Mouse (Mus musculus) spleen, postnatal 4 days (tissue): Measurements from ENCODE around the gene Pole.

ENCODE experiments used
- DNase-seq, 2 experiments: peaks; one replicate each; pipeline ENCODE4 v3.0.0; 2022; ENCODE audit warnings: low spot score in 2 of 2

Pole gene

DNA sequence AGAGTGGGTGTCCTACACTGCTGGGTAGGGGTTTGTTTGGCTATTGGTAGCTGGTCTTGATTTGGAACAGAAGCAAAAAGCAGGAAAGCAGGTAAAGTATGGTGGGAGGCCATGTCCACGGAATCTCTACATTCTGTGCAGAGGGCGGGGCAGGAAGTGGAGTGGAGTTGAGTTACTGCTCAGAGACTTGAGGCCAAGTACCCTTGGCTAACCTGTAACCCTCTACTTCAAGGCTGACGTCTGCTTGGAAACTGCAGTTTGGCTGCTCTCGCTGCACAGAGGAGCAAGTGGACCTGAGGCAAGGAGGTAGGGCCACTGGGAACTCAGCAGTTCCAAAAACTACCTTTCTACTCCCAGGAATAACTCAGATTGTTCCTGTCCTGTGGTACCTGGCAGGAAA lies 58.4 kb downstream of the Pole start, which contains the start of gene Lrcol1:
Gene Lrcol1 (plus strand): TSS at position 207 of the 400 bp plus-strand sequence.
- no peak for DNase-seq

DNA sequence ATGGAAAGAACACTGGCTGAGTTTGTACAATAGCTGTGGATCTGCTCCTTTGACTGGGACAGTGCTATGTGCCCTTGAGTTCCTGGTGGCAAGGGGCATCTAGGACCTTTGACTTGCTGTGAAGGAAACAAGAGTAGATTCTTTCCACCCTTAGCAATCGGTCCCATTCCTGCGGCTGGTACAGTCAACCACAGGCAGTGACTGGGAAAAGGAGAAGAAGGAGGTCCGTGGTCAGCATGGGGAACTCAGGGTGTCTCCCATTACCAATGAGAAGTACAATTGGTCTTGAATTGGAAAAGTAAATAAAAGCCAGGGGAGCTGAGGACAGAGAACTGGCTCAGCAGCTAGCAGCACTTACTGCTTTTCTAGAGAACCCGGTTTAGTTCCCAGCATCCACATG lies 59.4 kb downstream of the Pole start:
- DNase-seq, result no peak

DNA sequence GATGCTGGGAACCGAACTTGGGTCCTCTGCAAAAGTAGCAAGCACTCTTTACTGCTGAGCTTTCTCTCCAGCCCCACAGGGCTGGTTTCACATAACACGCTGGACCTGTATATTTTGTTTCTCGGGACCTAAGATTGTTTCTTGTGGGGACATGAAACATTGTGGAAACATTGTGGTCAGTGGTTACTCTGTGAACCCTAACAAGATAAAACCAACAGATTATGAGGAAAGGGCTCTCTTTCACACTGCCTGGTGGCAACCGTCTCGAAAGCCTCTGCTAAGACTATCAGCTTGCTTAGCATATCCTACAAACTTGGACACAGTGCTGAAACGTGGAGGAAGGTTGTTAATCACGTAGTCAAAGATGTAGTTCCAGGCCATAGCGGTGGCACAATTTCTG lies 60.9 kb downstream of the Pole start:
- no peak for DNase-seq

DNA sequence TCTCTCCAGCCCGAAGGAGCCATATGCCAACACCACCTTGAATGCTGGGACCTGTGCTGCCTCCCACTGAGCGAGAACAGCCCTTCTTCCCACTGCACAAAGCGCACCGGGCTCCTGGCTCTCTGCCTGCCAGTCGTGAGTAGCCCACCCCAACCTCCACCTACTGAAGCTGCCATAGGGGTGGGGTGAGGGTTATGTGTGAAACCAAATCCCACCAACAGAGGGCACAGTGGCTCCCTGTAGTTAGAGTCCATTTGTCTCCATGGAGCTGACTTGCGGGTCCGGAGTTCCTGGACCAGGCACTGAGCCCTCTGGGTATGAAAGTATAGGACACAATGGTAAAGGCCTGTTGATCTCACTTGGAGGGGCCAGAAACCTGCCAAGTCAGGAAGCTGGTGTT lies 68.6 kb downstream of the Pole start:
- peak in 1 of 2 experiments; percentile 26 for DNase-seq

DNA sequence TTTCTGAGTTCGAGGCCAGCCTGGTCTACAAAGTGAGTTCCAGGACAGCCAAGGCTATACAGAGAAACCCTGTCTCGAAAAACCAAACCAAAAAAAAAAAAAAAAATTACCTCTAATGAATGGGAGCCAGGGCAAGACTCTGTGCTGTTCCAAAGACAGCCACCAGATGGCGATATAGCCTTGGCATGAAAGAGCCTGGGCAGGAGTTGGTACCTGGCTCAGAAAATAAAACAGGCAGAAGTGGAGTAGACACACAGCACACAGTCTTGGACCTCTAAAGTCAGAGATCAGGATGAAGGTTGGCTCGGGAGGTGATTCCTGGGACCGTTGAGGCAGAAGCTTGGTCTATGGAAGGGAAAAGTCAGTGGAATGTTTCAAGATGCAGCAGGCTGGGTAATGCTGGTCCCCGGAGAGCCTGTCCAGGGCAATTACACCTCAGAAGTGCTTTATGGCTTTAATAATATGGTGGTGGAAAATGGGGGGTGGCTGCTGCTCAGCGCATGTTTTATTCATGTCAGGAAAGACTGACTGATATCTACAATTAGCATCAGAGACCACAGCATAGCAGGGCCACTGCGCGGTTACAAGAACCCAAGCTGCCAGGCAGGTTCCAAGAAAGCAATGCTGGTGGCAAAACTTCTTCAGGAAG lies 71.5 kb downstream of the Pole start:
- peak; percentile 74 to 91 for DNase-seq

DNA sequence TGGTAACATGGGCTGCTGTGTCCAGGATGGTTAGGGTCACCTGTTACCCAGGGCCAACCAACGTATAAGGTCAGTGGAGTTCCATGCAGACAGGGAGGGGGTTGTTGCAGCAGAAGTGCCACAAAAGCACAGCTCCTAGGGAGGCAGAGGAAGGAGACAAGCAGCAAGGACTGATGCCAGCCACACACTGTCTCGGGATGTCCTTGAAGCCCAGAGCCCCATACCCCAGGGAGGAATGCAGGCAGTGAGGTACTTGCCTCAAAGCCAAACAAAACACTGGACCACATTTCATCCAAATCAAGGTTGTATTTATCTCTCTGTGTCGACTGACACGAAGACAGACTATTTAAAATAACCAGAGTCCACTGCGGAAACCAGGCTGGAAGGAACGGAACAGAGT lies 75.4 kb downstream of the Pole start:
- no peak for DNase-seq

DNA sequence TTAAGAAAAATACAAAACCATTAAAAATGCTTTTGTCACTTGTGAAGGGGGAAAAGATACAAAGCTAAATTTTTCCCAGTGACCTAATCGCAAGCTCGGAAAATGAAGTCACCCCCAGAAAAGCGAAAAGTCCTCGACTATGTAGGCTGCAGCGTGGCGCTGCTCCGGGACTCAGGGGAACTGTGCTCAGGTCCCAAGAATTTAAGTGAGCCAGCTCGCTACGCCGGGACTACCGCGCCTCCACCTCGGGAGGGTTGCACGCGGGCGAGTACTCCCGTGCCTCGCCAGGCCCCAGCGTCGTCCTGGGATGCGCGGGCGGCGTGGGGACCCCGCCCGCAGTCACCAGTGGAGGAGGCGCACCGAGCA lies 76.7 kb downstream of the Pole start:
- DNase-seq, result no peak

DNA sequence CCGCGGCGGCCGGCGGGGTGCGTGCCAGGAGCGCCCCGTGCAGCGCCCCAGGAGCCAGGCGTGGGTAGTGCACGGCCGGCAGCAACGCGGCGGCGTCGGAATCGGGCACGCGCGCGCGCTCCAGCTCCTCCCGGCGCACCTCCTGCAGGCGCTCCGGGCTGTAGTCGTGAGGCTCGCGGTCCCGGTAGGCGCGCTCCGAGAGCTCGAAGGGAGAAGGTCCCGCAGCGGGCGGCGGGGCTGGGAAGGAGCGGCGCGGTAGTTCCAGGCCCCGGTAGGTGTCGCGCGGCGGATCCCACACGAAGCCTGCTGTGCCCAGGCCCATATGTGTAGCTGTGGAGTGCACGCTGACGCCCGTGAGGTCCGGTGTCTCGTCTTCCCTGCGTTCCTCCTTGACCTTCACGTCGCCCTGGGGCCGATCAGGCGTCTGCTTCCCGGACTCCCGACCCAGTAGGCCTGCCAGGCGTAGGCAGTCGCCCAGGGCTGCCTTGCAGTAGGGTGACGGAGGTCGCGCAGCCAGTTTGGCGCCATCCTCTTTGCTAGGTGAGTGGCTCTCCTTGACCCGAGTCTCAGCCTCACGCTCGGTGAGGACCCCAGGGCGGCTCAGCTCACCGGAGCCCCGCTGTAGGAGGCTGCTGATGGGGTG lies 77.2 kb downstream of the Pole start:
- DNase-seq, result peak; percentile 62 to 87

DNA sequence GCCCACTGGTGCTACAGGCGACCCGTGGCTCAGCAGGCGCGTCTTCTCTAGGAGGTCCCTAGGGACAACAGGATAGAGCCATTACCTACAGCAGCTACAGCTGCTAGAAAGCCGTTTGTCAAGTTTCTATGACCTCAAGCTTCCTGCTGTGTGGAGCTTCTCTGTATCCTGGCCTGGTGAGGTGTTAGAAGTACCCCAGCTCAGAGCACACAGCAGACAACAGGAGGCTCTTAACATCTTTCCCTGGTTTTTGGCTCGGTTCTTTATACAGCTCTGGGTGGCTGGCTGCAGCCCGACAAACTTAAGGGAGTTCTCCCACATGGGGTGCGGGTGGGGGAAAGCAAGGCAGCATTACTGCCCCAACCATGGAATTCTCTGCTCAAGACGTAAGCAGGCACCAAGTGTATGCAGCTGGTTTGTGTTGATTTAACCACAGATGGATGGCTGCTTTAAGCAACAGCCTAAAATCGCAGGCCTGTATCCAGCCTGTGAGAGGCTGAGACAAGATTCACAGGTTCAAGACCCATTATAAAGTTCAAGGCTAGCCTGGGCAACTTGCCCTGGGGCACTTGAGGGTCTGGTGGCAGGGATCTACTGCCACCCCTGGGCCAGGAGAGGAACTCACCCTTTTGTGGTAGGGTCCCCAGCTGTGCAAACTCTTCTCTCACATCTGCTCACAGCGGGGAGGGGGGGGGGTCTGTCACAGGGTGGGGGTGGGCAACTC lies 77.9 kb downstream of the Pole start:
- no peak for DNase-seq

DNA sequence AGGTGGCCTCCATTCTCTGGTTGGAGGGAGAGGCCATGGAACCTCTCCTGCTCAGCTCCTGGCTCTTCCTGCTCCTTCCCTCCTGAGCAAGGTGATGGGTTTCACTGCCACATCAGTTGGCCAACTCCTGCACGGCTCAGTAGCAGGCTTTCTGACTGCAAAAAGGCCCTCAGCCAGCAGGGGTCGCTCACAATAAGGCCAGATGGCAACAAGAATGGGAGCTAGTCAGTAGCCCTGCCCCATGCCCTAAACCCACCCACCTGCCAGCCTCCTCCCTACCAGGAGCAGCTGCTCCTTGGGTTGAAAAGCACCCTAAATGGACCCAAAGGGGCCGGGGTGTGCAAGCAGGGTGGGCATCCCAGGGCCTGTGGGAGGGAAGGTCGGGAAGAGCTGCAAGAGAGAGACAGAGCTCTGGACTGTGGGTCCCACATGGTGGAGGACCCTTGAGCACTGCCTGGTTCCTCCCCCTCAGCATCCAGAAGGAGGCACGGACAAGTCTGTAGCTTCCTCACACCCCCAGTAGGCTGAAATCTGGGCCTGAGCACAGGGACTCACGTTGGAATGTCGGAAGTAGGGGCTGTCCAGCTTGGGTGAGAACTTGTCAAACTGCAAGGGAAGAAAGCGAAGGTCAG lies 90.8 kb downstream of the Pole start:
- DNase-seq, result peak; percentile 67 to 86

DNA sequence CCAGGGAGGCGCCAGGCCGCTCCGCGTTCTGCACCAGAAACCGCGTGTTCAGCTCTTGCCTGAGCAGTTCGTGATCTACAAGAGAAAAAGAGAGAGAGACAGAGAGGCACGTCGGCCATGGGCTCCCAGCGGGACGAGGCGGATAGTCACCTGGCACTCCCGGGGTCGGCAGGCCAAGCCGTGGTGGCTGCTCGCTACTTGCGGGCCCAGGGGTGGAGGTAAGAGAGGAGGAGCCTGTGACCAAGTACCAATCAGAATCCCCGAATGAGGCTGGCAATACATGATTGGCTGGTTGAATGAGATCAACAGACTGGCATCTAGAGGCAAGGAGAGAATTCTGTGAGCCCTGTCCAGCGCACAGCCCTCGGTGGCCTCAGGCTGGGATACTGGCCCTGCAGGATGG lies 92.1 kb downstream of the Pole start:
- no peak for DNase-seq

DNA sequence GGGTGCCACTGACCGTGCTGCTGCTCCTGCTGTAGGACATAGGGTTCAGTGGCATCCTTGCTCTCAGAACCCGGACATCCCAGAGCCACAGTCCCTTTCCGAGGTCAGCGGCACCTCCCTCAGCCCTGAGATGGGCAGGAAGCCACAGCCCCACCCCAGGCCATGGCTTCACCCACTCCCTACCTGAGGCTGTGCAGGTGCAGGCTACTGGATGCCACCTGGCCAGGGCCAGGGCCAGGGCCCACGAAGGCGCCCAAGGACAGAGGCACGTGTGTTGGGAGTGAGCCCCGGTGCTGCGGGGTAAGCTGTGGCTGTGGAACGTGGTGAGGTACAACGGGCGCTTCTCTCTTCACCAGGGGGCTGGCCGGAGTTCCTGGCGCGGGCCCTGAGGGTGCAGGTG lies 93.0 kb downstream of the Pole start:
- peak in 1 of 2 experiments; percentile 15 for DNase-seq

DNA sequence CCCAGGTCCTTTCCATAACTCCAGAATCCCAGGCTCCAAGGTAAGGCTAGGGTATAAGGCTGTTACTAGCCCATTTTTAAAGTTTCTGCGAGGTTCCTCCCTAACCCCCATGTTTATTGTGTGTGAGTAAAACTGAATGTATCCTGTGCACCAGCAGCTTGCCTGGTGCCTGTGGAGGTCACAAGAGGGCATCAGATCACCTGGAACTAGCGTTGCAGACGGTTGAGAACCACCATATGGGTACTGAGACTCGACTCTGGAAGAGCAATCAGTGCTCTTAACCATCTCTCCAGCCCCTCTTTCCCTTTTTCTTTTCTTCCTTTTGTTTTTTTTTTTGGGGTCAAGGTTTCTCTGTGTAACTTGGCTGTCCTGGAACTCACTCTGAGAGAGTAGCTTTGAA lies 93.7 kb downstream of the Pole start:
- no peak for DNase-seq

DNA sequence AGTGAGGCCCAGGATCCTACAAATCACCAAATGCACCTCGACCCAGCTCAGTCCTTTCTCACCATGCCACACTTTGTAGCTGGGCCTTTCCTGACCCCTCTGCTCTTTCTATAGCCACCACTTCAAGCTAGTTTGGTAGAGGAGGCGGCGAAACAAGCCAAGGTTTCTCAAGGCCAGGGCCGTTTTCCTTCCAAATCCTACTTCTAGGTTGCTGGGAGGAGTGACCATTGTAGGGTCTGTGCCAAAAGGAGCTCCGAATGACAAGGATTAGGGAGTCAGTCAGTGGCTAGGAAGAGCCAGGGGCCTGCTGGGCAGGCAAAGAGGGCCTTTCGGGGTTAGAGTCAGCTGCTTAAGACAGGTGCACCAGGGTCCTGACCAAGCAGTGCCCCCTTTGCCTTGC lies 98.4 kb downstream of the Pole start:
- DNase-seq, result no peak

DNA sequence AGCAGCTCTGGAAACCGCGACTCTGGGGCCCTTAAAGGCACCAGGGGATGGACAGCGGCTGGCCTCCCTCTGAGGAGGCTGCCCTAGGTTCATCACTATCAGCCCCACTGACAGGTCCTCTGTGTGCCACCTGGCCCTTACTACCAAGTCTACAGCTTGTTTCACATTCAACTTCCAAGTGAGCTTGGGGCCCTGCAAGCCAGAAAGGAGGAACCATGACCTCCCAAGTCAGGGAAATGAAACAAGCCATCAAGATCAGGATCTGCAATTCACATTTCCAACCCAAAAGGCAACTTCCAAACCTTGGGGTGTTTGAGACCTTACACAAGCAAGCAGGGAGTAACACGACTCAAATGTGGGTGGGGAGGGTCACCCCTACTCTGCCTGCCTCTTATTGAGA lies 99.2 kb downstream of the Pole start:
- DNase-seq, result no peak

DNA sequence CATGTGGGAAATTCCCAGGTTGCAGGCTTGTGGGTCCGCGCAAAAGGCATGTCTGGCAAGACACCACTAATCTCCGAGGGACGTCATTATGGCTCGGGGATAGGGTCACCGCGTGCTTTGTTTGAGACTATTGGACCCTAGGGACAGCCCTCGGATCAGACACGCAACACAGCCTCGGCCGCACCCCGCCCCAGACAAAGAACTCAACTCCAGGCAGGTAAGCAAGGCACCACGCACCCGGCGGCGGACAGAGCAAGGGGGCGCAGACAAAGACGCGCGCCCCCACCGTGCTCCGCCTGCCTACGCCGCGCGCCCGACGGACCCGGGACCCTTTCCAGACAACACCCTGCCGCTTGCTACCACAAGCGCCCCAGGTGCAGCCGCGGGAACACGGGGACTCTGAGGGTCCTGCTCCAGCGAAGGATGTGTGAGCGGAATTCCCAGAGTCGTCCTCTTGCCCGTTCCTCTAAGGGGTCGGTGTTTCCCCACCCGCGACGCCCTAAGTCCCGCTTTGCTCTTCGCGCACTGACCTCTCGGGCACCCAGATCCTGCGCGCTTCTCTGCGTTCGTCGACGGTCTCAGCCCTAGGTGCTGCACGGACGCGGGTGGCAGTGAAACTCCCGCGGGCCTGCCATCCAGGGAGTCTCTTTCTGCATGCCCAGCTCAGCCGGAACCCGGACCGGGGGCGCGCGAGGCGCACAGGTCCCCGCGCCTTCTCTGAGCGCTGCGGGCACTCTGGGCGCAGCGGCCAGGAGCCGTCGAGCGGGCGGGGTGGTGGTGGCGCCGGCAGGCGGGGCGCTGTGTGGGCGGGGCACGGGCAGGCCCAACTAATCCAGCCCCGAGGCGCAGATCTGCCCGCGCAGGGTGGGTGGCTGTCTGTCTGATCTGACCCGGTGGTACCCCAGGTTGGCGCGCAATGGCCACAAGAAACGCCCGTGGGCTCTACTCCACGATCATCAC lies 100.5 kb downstream of the Pole start:
- DNase-seq, result peak; percentile 44 to 77
